Mouse (Mus musculus): ENCODE data around the gene Fignl1. TPM values are rescaled to one million over a fixed set of nuclear protein-coding genes. Genes with fewer than 3 reads are reported as not detected.
A peak's percentile ranks its signal among the peaks of the same experiment; 100 is the strongest.

Gene Fignl1
- polyA plus RNA-seq, 1 experiment from 2014 or later, result 13.3 TPM

- Histone ChIP-seq H3K9ac (no peak overlapping the region), H3K4me3 (replicated peaks; ENCODE audit: low read length) (no peak overlapping the region), H3K9me3 (ENCODE audit: control insufficient read depth, low read length) (no peaks in the 10 kb centered on the region), H3K36me3 (replicated peaks; ENCODE audit: control insufficient read depth, insufficient read depth) (no peaks in the 10 kb centered on the region), H3K27me3 (ENCODE audit: control insufficient read depth, insufficient read depth, low read length) (no peaks in the 10 kb centered on the region), H3K4me2 (replicated peaks) (no peak overlapping the region), H3K27ac (no peak overlapping the region), H3K4me1 (replicated peaks; ENCODE audit: control insufficient read depth, insufficient read depth, low read length) (peaks cover 6% of the 10 kb centered on the region; the same call in 1 of the 2 replicates)
- no peak for ATAC-seq (ENCODE audit: low FRiP score)
- DNase-seq (ENCODE audit: low spot score), result no peak
- 94% methylated on average over 4 of the region's 4 CpGs for WGBS
Measured at GRCm38 (mm10) chr11:11848467-11848866, 39.7 kb upstream of the Fignl1 start.

DNA sequence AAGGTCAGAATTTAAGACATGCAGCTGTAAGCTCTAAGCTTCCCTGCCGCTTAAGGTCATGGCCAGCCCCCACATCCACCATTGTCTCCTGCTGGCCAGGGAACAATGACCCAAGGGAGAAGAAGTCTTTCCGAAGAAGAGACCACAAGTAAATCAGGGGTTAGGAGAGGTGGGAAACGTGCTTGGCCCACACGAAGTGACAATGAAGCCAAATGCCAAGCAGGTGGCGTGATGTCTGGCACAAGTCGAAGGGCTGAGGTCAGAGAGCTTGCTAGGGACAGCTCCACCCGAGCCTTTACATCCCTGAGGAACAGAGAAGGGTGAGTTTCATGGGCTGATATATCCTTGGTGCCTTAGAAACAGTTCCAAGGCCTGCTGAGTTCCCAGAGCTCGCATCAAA, 36.3 kb upstream of the Fignl1 start:
- H3K4me1 ChIP-seq (replicated peaks; ENCODE audit: control insufficient read depth, insufficient read depth, low read length), result no peaks in the 10 kb centered on the region
- H3K36me3 ChIP-seq (replicated peaks; ENCODE audit: control insufficient read depth, insufficient read depth), result no peaks in the 10 kb centered on the region
- 53% methylated on average over 8 of the region's 8 CpGs for WGBS
- H3K4me3 ChIP-seq (replicated peaks; ENCODE audit: low read length), result no peak overlapping the region
- ATAC-seq (ENCODE audit: low FRiP score), result no peak
- H3K9ac ChIP-seq, result no peak overlapping the region
- no peak overlapping the region for H3K4me2 ChIP-seq (replicated peaks)
- H3K9me3 ChIP-seq (ENCODE audit: control insufficient read depth, low read length), result no peaks in the 10 kb centered on the region
- no peak for DNase-seq (ENCODE audit: low spot score)
- peak overlapping the region; percentile 47; the same call in 1 of the 2 replicates for H3K27ac ChIP-seq
- H3K27me3 ChIP-seq (ENCODE audit: control insufficient read depth, insufficient read depth, low read length), result no peaks in the 10 kb centered on the region

- Histone ChIP-seq H3K27ac (0 out of 2 replicates have a peak overlapping the region, but pooled peaks have one; percentile 47), H3K4me1 (replicated peaks; ENCODE audit: control insufficient read depth, insufficient read depth, low read length) (no peaks in the 10 kb centered on the region), H3K4me3 (replicated peaks; ENCODE audit: low read length) (no peak overlapping the region), H3K4me2 (replicated peaks) (no peak overlapping the region), H3K9ac (no peak overlapping the region), H3K9me3 (ENCODE audit: control insufficient read depth, low read length) (no peaks in the 10 kb centered on the region), H3K36me3 (replicated peaks; ENCODE audit: control insufficient read depth, insufficient read depth) (no peaks in the 10 kb centered on the region), H3K27me3 (ENCODE audit: control insufficient read depth, insufficient read depth, low read length) (no peaks in the 10 kb centered on the region)
- WGBS, result 35% methylated on average over 13 of the region's 13 CpGs
- DNase-seq (ENCODE audit: low spot score), result no peak
- ATAC-seq (ENCODE audit: low FRiP score), result peak; percentile 77
Measured at GRCm38 (mm10) chr11:11844367-11844971, 35.7 kb upstream of the Fignl1 start.

- no peak overlapping the region for H3K27ac ChIP-seq
- no peaks in the 10 kb centered on the region for H3K27me3 ChIP-seq (ENCODE audit: control insufficient read depth, insufficient read depth, low read length)
- DNase-seq (ENCODE audit: low spot score), result no peak
- no peak overlapping the region for H3K4me2 ChIP-seq (replicated peaks)
- H3K4me1 ChIP-seq (replicated peaks; ENCODE audit: control insufficient read depth, insufficient read depth, low read length), result no peaks in the 10 kb centered on the region
- H3K9ac ChIP-seq, result no peak overlapping the region
- no peaks in the 10 kb centered on the region for H3K36me3 ChIP-seq (replicated peaks; ENCODE audit: control insufficient read depth, insufficient read depth)
- no peak for ATAC-seq (ENCODE audit: low FRiP score)
- 84% methylated on average over 4 of the region's 4 CpGs for WGBS
- H3K9me3 ChIP-seq (ENCODE audit: control insufficient read depth, low read length), result no peaks in the 10 kb centered on the region
- H3K4me3 ChIP-seq (replicated peaks; ENCODE audit: low read length), result no peak overlapping the region
Measured at GRCm38 (mm10) chr11:11841590-11841989, 32.8 kb upstream of the Fignl1 start.

- WGBS, result 89% methylated on average over 2 of the region's 2 CpGs
- Histone ChIP-seq H3K27ac (no peak overlapping the region), H3K9me3 (ENCODE audit: control insufficient read depth, low read length) (no peaks in the 10 kb centered on the region), H3K4me2 (replicated peaks) (no peak overlapping the region), H3K9ac (no peak overlapping the region), H3K27me3 (ENCODE audit: control insufficient read depth, insufficient read depth, low read length) (no peaks in the 10 kb centered on the region), H3K4me1 (replicated peaks; ENCODE audit: control insufficient read depth, insufficient read depth, low read length) (no peaks in the 10 kb centered on the region), H3K4me3 (replicated peaks; ENCODE audit: low read length) (no peak overlapping the region), H3K36me3 (replicated peaks; ENCODE audit: control insufficient read depth, insufficient read depth) (no peaks in the 10 kb centered on the region)
- ATAC-seq (ENCODE audit: low FRiP score), result no peak
- no peak for DNase-seq (ENCODE audit: low spot score)
Measured at GRCm38 (mm10) chr11:11840746-11841145, 32.0 kb upstream of the Fignl1 start.

- no peaks in the 10 kb centered on the region for H3K9me3 ChIP-seq (ENCODE audit: control insufficient read depth, low read length)
- H3K4me2 ChIP-seq (replicated peaks), result no peak overlapping the region
- no peaks in the 10 kb centered on the region for H3K4me1 ChIP-seq (replicated peaks; ENCODE audit: control insufficient read depth, insufficient read depth, low read length)
- ATAC-seq (ENCODE audit: low FRiP score) (no peak), DNase-seq (ENCODE audit: low spot score) (no peak)
- H3K4me3 ChIP-seq (replicated peaks; ENCODE audit: low read length), result no peak overlapping the region
- H3K27ac ChIP-seq, result no peak overlapping the region
- WGBS, result 92% methylated on average over 7 of the region's 7 CpGs
- no peaks in the 10 kb centered on the region for H3K36me3 ChIP-seq (replicated peaks; ENCODE audit: control insufficient read depth, insufficient read depth)
- H3K27me3 ChIP-seq (ENCODE audit: control insufficient read depth, insufficient read depth, low read length), result no peaks in the 10 kb centered on the region
- no peak overlapping the region for H3K9ac ChIP-seq
Measured at GRCm38 (mm10) chr11:11839874-11840273, 31.1 kb upstream of the Fignl1 start.

- no peaks in the 10 kb centered on the region for H3K27me3 ChIP-seq (ENCODE audit: control insufficient read depth, insufficient read depth, low read length)
- 86% methylated on average over 5 of the region's 5 CpGs for WGBS
- DNase-seq (ENCODE audit: low spot score), result no peak
- no peak overlapping the region for H3K4me3 ChIP-seq (replicated peaks; ENCODE audit: low read length)
- H3K4me1 ChIP-seq (replicated peaks; ENCODE audit: control insufficient read depth, insufficient read depth, low read length), result 0 out of 2 replicates have a peak, but pooled peaks cover 4% of the 10 kb centered on the region
- no peak overlapping the region for H3K27ac ChIP-seq
- no peak overlapping the region for H3K9ac ChIP-seq
- no peak overlapping the region for H3K4me2 ChIP-seq (replicated peaks)
- no peaks in the 10 kb centered on the region for H3K36me3 ChIP-seq (replicated peaks; ENCODE audit: control insufficient read depth, insufficient read depth)
- H3K9me3 ChIP-seq (ENCODE audit: control insufficient read depth, low read length), result no peaks in the 10 kb centered on the region
- no peak for ATAC-seq (ENCODE audit: low FRiP score)
Measured at GRCm38 (mm10) chr11:11837384-11837783, 28.6 kb upstream of the Fignl1 start.

DNA sequence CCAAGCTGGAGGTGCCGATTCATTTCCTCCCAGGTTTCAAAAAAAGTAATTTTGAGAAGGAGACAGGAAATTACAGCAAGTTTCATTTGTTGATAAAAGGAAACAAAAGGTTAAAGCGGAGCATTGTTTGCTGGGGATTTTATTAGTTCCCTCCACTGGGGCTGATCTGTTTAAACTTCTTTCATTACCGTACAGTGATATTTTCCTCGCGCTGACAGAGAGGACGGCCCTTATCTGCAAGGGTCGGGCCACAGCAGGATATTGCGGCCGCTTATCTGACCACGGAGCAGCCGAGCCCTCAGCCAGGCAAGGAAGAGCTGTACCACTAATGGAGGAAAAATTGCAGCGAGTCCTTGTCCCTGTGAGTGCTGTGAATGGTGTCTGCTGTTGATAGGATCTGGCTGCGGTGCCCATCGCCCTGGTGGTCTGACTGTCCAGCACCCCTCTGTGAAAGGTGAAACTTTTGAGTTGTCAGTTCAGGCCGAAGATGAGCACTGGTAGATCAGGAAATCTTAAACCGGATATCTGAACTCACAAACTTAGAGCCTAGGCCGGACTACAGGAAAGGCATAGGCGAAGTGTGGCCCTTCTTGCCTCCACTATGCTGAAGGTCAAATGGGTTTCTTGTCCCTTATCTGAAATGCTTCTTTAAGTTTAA, 28.1 kb upstream of the Fignl1 start:
- no peak for DNase-seq (ENCODE audit: low spot score)

DNA sequence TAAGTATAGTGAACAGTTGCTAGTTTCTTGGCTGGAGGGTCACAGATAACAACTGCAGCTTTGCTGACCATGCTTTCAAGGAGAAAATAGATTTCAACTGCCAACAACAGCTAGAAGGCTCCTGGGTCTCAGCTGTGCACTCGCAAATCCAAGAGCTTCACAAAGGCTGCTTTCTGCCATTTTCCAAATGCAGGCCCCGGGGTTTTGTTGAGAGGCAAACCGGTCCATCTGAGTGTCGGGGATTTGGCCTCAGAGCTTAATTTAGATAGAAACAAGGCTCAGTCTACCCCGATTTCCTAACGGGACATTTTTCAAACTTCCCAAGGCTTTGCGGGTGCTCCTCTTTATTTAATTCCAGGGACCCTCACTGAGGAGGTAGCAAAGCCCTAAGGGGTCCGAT, 27.5 kb upstream of the Fignl1 start:
- no peaks in the 10 kb centered on the region for H3K9me3 ChIP-seq (ENCODE audit: control insufficient read depth, low read length)
- H3K9ac ChIP-seq, result no peak overlapping the region
- H3K4me3 ChIP-seq (replicated peaks; ENCODE audit: low read length), result no peak overlapping the region
- DNase-seq (ENCODE audit: low spot score), result no peak
- ATAC-seq (ENCODE audit: low FRiP score), result no peak
- no peaks in the 10 kb centered on the region for H3K36me3 ChIP-seq (replicated peaks; ENCODE audit: control insufficient read depth, insufficient read depth)
- no peak overlapping the region for H3K27ac ChIP-seq
- 0 out of 2 replicates have a peak, but pooled peaks cover 7% of the 10 kb centered on the region for H3K4me1 ChIP-seq (replicated peaks; ENCODE audit: control insufficient read depth, insufficient read depth, low read length)
- 61% methylated on average over 8 of the region's 8 CpGs for WGBS
- no peaks in the 10 kb centered on the region for H3K27me3 ChIP-seq (ENCODE audit: control insufficient read depth, insufficient read depth, low read length)
- no peak overlapping the region for H3K4me2 ChIP-seq (replicated peaks)

More for the DNA sequence above, 28.1 kb upstream of the Fignl1 start:
- Histone ChIP-seq H3K36me3 (replicated peaks; ENCODE audit: control insufficient read depth, insufficient read depth) (no peaks in the 10 kb centered on the region), H3K4me3 (replicated peaks; ENCODE audit: low read length) (no peak overlapping the region), H3K9ac (no peak overlapping the region), H3K9me3 (ENCODE audit: control insufficient read depth, low read length) (no peaks in the 10 kb centered on the region), H3K4me2 (replicated peaks) (0 out of 2 replicates have a peak overlapping the region, but pooled peaks have one; percentile 7), H3K4me1 (replicated peaks; ENCODE audit: control insufficient read depth, insufficient read depth, low read length) (0 out of 2 replicates have a peak, but pooled peaks cover 5% of the 10 kb centered on the region), H3K27ac (no peak overlapping the region), H3K27me3 (ENCODE audit: control insufficient read depth, insufficient read depth, low read length) (no peaks in the 10 kb centered on the region)
- no peak for ATAC-seq (ENCODE audit: low FRiP score)
- WGBS, result 58% methylated on average over 18 of the region's 18 CpGs

Measured in hindbrain, embryonic 14.5 days (tissue).